Comparison of ENCODE assay signal across 12 mouse cellular contexts in the genomic region with DNA sequence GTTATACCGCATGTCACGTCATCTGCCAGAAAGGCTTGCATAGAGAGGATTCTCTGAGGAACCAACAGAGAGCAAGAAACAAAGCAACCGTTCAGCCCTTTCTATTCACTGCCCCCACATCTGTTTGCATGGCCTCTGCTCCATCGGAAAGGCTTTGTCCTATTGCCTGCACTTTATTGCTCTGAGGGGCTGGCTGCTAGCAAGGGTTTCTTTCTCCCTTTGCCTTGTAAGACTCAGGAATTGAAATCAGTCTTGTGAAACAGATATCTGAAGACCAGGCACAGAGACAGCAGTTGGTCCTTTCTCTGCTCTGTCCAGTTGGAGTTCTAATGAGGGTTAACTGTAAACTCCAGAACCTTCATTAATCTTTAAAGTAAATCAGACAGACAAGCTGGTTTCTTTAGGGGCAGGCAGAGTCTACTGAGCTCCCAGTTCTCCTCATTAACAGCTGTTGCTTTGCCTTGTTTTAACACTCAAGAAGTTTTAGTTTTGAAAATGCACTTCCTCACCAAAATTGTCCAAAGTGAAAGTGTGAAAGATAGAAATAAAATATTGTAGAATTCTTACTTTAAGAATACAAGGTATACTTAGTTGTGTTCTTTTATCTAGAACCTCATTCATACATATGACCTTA.
DNase-seq lines count a peak whose midpoint lies in the region; ATAC-seq and TF ChIP-seq lines count a peak whose summit lies in the region.
"Had no signal": no experiment of that assay in that cellular context is flagged by ENCODE, and none has a peak within 500 bp of the region (broad histone marks: within the 10 kb centered on the region; RNA-seq: fewer than 3 reads in every experiment).

No protein-coding gene starts in this region.

- no peak overlapping the region for H3K4me3 ChIP-seq in forebrain, embryonic 11.5 days (ENCODE audit: low read depth, low read length)
- H3K4me3 ChIP-seq in intestine, postnatal 0 days (ENCODE audit: low read depth, low read length), result no peak overlapping the region
- no peak overlapping the region for H3K4me3 ChIP-seq in neural tube, embryonic 12.5 days
- no peak overlapping the region for H3K4me3 ChIP-seq in thymus, adult 2 months (ENCODE audit: control insufficient read depth, insufficient read depth, low read length)

- 10% methylated on average over 4 of the region's 4 CpGs for WGBS in forebrain, embryonic 11.5 days
- WGBS in intestine, postnatal 0 days, result 21% methylated on average over 4 of the region's 4 CpGs
- WGBS in neural tube, embryonic 12.5 days, result 2% methylated on average over 4 of the region's 4 CpGs
- WGBS in thymus, adult 2 months, result 61% methylated on average over 4 of the region's 4 CpGs

- peak; percentile 66 for DNase-seq in embryo, embryonic 9.5 days (ENCODE audit: extremely low spot score)
- DNase-seq in forebrain, embryonic 11.5 days (ENCODE audit: low spot score), result peak; percentile 61
- no peak for DNase-seq in layer of hippocampus, postnatal 36 days
- no peak for DNase-seq in adrenal gland, adult 8-10 months
- no peak for DNase-seq in right cerebral cortex, adult 2 months (ENCODE audit: low spot score in 2 of 2)
- no peak for DNase-seq in thymus, adult 2 months
- DNase-seq: adrenal gland, postnatal 36 days; gastrocnemius, postnatal 10 days; kidney, adult 2 months; thymus, postnatal 25 days had no signal

- no peak for TF ChIP-seq POLR2A in thymus, adult 2 months (IDR thresholded peaks at IDR 0.05; ENCODE audit: control insufficient read depth, extremely low read depth, insufficient read depth, low read length, poor library complexity)

- peak overlapping the region; percentile 64; the same call in 1 of the 2 replicates for H3K27ac ChIP-seq in forebrain, embryonic 11.5 days (ENCODE audit: low read depth, low read length)
- H3K27ac ChIP-seq in intestine, postnatal 0 days (ENCODE audit: low read depth, low read length), result peak overlapping the region; percentile 10; the same call in 1 of the 2 replicates
- peak overlapping the region; percentile 38; the same call in 1 of the 2 replicates for H3K27ac ChIP-seq in neural tube, embryonic 12.5 days
- no peak overlapping the region for H3K27ac ChIP-seq in thymus, adult 2 months (ENCODE audit: control insufficient read depth, insufficient read depth, low read length)

- H3K27me3 ChIP-seq in forebrain, embryonic 11.5 days (ENCODE audit: control insufficient read depth, insufficient read depth, low read length), result no peaks in the 10 kb centered on the region
- no peaks in the 10 kb centered on the region for H3K27me3 ChIP-seq in intestine, postnatal 0 days (replicated peaks; ENCODE audit: control insufficient read depth, insufficient read depth, low read length)
- no peaks in the 10 kb centered on the region for H3K27me3 ChIP-seq in neural tube, embryonic 12.5 days (replicated peaks)
- no peaks in the 10 kb centered on the region for H3K27me3 ChIP-seq in thymus, adult 2 months (ENCODE audit: control insufficient read depth, insufficient read depth, low read length)

- peak; percentile 67 for ATAC-seq in forebrain, embryonic 11.5 days (replicated peaks; ENCODE audit: low FRiP score)
- ATAC-seq in intestine, postnatal 0 days, result no peak
- ATAC-seq in neural tube, embryonic 12.5 days (ENCODE audit: low FRiP score, low read depth), result peak; percentile 63

- H3K36me3 ChIP-seq in forebrain, embryonic 11.5 days (ENCODE audit: control insufficient read depth, insufficient read depth, low read length), result no peaks in the 10 kb centered on the region
- no peaks in the 10 kb centered on the region for H3K36me3 ChIP-seq in intestine, postnatal 0 days (ENCODE audit: control insufficient read depth, insufficient read depth)
- no peaks in the 10 kb centered on the region for H3K36me3 ChIP-seq in neural tube, embryonic 12.5 days
- H3K36me3 ChIP-seq in thymus, adult 2 months (ENCODE audit: control insufficient read depth, insufficient read depth, low read length), result no peaks in the 10 kb centered on the region

- no peaks in the 10 kb centered on the region for H3K9me3 ChIP-seq in forebrain, embryonic 11.5 days (ENCODE audit: control insufficient read depth, low read length)
- no peaks in the 10 kb centered on the region for H3K9me3 ChIP-seq in intestine, postnatal 0 days (ENCODE audit: control insufficient read depth)
- H3K9me3 ChIP-seq in neural tube, embryonic 12.5 days, result no peaks in the 10 kb centered on the region

- TF ChIP-seq CTCF in intestine, postnatal 0 days (IDR thresholded peaks at IDR 0.05; ENCODE audit: low read depth), result no peak
- TF ChIP-seq CTCF in thymus, adult 2 months (IDR thresholded peaks at IDR 0.05; ENCODE audit: borderline replicate concordance, control insufficient read depth, extremely low read depth, insufficient read depth, low read length, poor library complexity), result no peak

- 0 out of 2 replicates have a peak overlapping the region, but pooled peaks have one; percentile 11 for H3K4me2 ChIP-seq in forebrain, embryonic 11.5 days (ENCODE audit: low read depth, low read length, severe bottlenecking)
- no peak overlapping the region for H3K4me2 ChIP-seq in intestine, postnatal 0 days (replicated peaks; ENCODE audit: low read depth)
- peak overlapping the region; percentile 18; the same call in 1 of the 2 replicates for H3K4me2 ChIP-seq in neural tube, embryonic 12.5 days (replicated peaks)

- peaks cover 12% of the 10 kb centered on the region; the same call in 1 of the 2 replicates for H3K4me1 ChIP-seq in forebrain, embryonic 11.5 days (replicated peaks; ENCODE audit: control insufficient read depth, insufficient read depth, low read length)
- H3K4me1 ChIP-seq in intestine, postnatal 0 days (replicated peaks; ENCODE audit: control insufficient read depth, insufficient read depth, low read length), result no peaks in the 10 kb centered on the region
- peaks cover 21% of the 10 kb centered on the region for H3K4me1 ChIP-seq in neural tube, embryonic 12.5 days
- H3K4me1 ChIP-seq in thymus, adult 2 months (replicated peaks; ENCODE audit: control insufficient read depth, insufficient read depth, low read length), result no peaks in the 10 kb centered on the region

- H3K9ac ChIP-seq in forebrain, embryonic 11.5 days (ENCODE audit: low read length), result peak overlapping the region; percentile 12; the same call in 1 of the 2 replicates
- no peak overlapping the region for H3K9ac ChIP-seq in intestine, postnatal 0 days (ENCODE audit: low read depth, low read length)
- H3K9ac ChIP-seq in neural tube, embryonic 12.5 days, result no peak overlapping the region

Comparison
In these comparisons a context has a peak if more than half of its experiments do, and no peak if none do; other contexts are left out.
1. DNase-seq: peak in embryo, embryonic 9.5 days (single experiment) and forebrain, embryonic 11.5 days (single experiment); none in layer of hippocampus, postnatal 36 days (0 of 2), adrenal gland, adult 8-10 months (single experiment), right cerebral cortex, adult 2 months (0 of 2) and thymus, adult 2 months (single experiment).